Mouse (Mus musculus) kidney, postnatal 4 days (tissue): ENCODE measurements around the gene Izumo1.

Experiments used
- DNase-seq, 2 experiments: peaks; one replicate each; pipeline ENCODE4 v3.0.0; 2021; ENCODE audit warnings: mixed read lengths in 2 of 2

Izumo1 gene

GRCm38 (mm10) chr7:45621443-45621842 lies at the start of gene Izumo1:
TSS of gene Izumo1 (plus strand) at chr7:45621811.
- peak; percentile 72 to 79 for DNase-seq

DNA sequence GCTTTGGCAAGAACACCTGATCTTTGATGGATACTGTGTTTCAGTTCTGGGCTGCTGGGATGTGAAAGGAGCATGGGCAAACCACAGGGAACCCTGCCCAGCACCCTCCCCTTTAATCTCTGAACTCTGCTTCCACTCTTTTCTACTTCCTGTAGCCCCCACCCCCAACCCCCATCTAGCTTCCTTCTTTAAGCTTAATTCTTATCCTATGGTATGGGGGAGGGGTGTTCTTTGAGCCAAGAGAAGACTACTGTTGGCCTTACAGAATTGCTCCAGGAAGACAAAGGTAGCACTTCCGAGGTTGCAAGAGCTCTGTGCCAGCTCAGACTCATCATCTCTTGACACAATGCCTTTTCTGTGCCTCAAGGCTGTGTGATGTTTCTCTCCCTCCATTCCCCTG lies 49.6 kb upstream of the Izumo1 start:
- no peak for DNase-seq

GRCm38 (mm10) chr7:45573954-45574353 lies 47.7 kb upstream of the Izumo1 start:
- no peak for DNase-seq

DNA sequence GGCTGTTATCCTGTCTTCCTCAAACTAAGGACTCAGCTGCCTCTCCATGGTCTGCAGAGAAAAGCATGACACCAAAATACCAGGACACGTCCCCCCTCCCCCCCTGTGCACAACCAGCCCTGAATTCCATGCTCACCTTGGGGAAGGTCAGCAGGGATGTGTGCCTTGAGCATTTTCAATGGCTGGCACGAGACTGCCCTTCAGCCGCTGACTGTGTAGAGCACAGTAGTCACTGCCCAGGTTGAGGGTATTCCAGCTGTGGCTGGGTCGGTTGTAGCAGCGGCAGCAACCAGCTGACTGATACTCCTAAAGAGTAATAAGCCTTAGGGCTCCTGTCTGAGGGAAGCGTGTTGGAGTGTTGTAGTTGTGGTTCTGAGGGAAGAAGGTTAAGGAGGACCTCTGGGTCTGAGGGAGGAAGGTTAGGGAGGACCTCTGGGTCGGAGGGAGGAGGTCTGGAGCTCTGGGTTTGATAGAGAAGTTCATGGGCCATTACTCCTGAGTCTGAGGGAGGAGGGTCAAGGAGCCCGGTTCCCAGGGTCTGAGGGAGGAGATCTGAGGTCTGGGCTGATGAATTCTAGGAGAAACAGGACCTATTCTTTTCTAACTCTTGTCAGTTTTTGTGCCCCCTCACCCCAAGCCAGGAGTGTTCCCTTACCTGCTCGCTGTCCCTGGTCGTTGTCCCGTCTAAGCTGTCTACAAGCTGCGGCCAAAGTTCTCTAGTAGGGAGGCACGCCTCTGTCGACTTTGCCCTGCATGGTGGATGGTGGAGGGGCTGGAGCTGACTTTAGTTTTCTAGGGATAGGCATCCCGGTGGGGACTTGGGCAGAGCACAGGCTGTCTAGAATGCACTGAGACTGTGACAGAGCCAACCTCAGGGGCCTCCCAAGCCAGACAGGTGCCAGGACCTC lies 46.9 kb upstream of the Izumo1 start:
- peak; percentile 47 to 65 for DNase-seq

- no peak for DNase-seq
Measured at GRCm38 (mm10) chr7:45585923-45586322, 35.7 kb upstream of the Izumo1 start.

DNA sequence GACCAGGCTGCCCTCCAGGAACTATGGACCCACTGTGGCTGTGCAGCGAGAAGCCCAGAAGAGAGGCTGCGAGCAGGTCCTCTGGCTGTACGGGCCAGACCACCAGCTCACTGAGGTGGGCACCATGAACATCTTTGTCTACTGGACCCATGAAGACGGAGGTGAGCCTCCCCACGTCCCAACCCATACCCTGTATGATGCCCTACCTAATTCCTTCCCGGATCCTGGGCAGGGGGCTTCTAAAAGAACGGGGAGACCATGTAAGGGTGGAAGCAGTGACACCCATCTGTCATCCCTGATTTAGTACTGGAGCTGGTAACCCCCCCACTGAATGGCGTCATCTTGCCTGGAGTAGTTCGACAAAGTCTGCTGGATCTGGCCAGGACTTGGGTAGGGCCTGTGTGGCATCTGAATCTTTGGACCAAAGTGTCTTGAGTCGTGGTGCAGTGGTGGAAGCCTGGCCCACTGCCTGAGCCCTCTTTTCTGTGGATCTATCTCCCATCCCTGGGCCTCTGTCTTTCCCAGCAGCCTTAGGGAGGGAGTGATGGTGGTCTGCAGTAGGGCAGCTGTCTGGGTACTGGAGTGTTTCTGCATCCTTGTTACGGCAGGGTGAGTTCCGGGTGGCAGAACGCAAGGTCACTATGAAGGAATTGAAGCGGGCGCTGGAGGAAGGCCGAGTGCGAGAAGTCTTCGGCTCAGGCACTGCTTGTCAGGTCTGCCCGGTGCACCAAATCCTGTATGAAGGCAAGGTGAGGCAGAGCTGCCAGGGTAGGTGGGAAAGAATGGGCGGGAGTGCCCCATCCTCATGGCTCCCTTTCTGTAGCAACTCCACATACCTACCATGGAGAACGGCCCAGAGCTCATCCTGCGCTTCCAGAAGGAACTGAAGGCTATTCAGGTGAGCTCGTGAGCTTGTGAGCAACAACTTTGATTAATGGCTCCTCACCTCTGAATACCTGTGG lies 33.7 kb upstream of the Izumo1 start:
- DNase-seq, result no peak

DNA sequence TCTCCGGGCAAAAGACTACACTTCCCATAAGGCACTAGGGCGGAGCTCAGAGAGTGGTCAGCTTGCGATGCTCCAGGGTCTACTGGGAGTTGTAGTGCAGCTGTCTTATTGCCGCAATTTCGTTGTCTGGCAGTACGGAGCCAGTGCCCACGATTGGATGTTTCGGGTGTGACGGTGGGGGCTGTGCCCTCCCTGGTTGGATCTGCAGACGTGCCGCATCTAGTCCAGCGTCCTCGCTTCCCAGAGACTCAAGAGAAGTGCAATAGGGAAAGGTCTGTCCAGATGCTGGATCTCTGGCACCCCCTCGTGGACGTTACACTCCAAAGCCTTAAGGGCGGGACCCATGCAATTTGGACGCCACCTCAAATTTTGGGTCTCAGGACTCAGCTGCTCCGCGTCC lies 32.4 kb upstream of the Izumo1 start:
- DNase-seq, result peak; percentile 95 to 96

- DNase-seq, result no peak
Measured at GRCm38 (mm10) chr7:45589898-45590297, 31.7 kb upstream of the Izumo1 start.

- DNase-seq, result no peak
Measured at GRCm38 (mm10) chr7:45590874-45591273, 30.7 kb upstream of the Izumo1 start.

DNA sequence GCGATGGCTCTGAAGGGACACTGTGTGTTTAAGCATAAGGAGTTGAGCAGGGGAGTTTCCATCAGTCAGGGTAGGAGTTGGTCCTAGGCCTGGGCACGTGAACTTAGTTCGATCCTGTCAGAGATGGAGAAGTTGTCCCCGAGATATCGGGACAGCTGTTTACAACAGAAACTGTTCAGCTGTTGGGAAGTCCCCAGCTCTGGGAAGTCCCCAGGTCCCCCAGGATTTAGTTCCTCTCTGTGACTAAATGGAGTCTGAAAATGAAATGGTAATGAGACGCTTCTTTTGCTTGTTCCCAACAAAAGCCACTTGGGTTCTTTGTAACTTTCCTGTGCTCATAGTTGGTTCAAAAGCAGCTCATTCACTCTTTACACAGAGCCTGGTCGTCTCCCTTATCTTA lies 29.7 kb upstream of the Izumo1 start:
- DNase-seq, result no peak

DNA sequence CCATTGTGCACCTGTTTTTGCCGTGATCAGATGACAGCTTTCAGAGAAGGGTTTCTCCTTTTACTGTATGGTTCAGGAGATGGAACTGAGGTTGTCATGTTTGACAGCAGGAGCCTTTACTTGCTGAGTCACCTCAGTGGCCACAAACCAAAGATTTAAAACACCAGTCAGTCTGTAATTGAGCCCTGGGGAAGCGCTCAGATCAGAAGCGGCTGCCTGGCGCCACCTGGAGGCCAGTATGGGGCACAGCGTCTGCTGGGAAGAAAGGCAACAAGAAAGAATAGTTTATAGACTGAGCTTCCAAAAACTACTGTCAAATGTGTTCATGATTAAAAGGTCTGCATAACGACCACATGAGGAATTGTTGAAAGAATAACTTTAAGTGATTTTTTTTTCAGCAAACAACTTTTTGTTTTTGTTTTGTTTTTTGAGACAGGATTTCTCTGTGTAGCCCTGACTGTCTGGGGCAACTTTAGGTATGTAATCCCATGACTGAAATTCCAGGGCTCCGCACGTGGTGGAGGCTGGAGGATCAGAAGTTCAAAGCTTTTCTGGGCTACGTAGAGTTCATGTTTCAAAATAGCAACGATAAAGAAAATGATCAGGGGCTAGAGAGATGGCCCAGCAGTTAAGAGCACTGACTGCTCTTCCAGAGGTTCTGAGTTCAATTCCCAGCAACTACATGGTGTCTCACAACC lies 28.3 kb upstream of the Izumo1 start:
- DNase-seq, result peak; percentile 82 to 84

DNA sequence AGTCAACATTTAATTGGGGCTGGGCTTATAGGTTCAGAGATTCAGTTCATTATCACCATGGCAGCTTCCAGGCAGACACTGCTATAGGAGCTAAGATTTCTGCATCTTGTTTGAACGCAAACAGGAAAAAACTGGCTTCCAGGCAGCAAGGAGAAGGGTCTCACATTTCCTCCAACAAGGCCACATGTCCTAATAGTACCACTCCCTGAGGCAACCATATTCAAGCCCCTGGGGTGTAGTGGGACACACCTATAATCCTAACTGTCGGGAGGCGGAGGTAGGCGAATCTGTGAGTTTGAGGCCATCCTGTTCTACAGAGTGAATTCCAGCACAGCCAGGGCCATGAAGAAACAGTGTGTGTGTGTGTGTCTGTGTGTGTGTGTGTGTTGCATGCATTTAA lies 26.4 kb upstream of the Izumo1 start:
- DNase-seq, result no peak

DNA sequence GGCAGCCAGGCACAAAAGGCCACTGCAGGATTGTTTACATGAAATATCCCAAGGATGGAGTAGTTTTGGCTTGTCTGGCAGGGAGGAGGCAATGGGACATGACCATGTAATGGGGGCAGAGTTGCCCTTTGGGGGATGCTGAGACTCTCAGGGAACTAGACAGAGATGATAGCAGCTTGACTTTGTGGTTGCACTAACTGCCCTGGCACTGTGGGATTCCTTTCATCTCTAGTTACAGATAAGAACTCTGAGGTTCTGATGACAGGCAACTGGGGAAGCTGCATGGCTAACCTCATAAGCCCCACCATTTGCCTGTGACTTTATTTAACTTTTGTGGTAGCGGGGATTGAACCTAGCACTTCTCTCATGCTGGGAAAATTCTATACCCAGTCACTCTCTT lies 25.5 kb upstream of the Izumo1 start:
- DNase-seq, result no peak

DNA sequence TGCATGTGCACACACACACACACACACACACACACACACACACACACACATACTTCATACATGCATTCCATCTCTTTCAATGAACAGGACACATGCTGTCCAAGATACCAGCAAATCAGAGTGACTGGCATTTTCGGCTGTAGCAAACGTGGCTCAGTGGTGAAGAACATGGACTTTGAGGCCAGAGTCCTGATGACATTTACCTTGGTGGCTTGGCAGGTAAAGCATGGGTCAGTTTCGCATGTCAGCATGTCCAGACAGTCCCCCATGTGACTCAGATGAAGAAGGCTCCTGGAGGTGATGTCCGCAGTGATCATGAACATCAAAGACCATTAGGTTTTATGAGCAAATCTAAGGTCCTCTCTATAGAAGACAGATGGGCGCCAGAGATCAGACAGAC lies 24.6 kb upstream of the Izumo1 start:
- DNase-seq, result no peak

DNA sequence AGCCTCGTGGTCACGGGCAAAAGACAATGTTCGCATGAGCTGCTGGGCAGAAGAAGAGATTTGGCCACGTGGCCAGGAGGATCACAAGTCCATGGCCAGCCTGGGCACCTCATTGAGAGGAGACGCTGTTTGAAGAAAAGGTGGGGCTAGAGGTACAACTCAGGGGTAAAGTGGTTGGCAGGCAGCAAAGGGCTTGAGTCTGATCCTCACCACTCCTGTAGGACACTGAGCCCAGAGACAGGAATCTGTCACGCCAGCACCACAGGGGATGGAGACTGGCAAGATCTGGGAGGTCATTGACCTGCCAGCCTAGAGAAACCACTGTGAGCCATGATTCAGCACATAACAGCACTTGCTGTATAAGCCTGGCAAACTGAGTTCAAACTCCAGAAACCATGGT lies 24.1 kb upstream of the Izumo1 start:
- no peak for DNase-seq

- DNase-seq, result no peak
Measured at GRCm38 (mm10) chr7:45598960-45599879, 22.4 kb upstream of the Izumo1 start.

GRCm38 (mm10) chr7:45605704-45606289 lies 15.8 kb upstream of the Izumo1 start:
- no peak for DNase-seq

GRCm38 (mm10) chr7:45609511-45609910 lies 12.1 kb upstream of the Izumo1 start:
- DNase-seq, result no peak

DNA sequence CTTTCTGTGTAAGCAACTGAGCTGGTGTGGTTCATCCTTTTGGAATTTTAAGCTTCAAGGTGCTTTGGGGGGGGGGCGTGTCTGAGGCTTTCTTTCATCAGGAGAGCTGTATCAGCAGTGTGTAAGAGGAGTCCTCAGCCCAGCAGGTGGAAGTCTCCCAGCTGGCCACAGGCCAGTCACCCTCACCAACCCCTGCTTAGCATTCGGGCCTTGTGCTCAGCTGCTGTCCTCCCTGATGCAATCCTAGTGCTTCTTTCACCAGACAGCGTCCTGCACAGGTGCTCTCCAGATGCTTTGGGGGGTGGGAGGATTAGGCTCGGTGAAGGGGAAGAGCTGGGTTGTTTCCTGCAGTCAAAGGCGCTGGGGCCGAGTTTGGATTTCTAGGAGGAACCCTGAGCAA lies 5.3 kb upstream of the Izumo1 start:
- DNase-seq, result peak in 1 of 2 experiments; percentile 41

DNA sequence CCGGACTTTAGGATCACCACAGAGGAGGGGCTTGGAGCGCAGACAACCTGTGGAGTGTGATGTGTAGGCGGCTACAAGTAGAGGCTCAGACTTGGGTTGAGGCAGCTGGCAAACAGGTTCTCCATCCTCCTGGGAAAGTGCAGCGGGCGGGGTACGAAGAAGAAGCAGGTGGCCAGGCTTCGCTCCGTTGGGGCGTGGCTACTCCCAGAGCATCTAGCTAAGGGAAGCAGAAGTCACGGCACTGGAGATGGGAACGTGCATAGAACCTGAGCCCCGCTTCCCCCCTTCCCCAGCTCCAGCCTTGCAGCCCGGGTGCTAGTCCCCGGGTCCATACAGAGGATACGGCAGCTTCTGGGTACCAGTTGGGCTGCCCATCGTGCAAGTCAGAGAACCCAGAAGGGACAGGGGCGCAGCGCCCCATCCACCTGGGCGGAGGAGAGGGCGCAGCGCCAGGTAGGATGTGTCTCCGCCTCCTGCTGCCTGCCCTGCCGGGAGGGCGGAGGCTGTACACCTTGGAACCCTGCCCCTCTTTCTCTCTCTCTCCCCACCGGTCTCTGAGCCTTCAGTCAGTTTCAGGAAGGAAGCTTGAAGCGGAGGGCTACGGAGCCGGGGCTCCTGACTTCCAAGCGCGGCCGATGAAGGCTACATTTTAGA lies 4.4 kb upstream of the Izumo1 start, which contains the start of gene Fut1:
Fut1 (plus strand) TSS at position 248 of the 654 bp plus-strand sequence.
- peak; percentile 34 to 54 for DNase-seq

DNA sequence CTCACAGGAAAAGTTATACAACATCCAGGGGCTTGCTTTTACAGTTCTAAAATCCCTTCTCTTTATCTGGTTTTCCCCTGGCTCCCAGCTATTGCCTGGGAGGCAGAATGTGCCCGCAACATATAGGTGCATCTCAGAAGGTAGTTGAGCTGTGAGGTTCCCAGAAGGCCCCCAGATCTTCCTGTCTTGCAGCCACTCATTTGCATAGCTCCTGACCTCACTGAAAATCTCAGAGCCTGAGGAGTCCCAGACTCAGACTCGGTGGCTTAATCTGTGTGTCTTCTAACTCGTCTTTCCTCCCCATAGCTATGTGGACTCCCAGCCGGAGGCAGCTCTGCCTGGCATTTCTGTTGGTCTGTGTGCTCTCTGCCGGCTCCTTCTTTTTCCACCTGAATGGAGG lies 3.3 kb upstream of the Izumo1 start:
- DNase-seq, result no peak
